Mouse (Mus musculus) heart, postnatal 14 days (tissue): Measurements from ENCODE around the gene Olfr391-ps. TPM values are rescaled to one million over a fixed set of nuclear protein-coding genes. Genes with fewer than 3 reads are reported as not detected.

Source experiments
- DNase-seq, 2 experiments: peaks; one replicate each; pipeline ENCODE4 v3.0.0; 2021 to 2022
- intact Hi-C: fragments of 180-260 bp; cut with DNase I; formaldehyde crosslinking; loops from one replicate; pipeline ENCODE4 v1.15.1; 2025
- long read RNA-seq, 2 experiments: library from polyadenylated mRNA; stranded (forward); transcript quantifications; one replicate each; pipeline ENCODE4 v2.0.0; 2021
- total RNA-seq, 2 experiments: library from RNA; stranded (reverse); gene quantifications; 2 replicates each; pipeline ENCODE4 v1.2.3; 2021

Olfr391-ps gene
- total RNA-seq: not detected
- long read RNA-seq, experiment 1: 0 reads
- long read RNA-seq, experiment 2: 0 reads

DNA sequence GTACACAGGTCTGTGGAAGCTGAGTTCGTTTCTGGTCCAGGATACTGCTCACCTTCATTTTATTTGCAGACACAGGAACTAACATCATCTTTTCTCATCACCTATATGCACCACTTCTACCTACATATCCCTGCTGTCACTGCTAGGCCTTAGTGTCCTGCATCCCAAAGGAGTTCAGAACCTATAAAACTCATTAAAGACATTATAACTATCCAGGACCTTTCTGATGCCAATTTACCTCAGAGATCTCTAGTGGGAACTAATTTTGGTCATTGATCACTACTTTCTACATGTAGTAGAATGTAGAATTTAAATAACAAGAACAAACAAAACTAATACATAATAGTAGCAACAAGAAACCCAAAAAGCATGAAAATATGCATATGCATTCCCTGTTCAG, at the start of gene Olfr391-ps:
Gene Olfr391-ps, minus strand, starts transcription at position 101 of the 400 bp plus-strand sequence.
- intact Hi-C loops: no loop called here
- no peak for DNase-seq

GRCm38 (mm10) chr11:73851354-73851753, 48.5 kb upstream of the Olfr391-ps start, which contains the start of gene Olfr393:
Gene Olfr393, minus strand, starts transcription at chr11:73851454.
- no peak for DNase-seq
- intact Hi-C loops: no loop called here

DNA sequence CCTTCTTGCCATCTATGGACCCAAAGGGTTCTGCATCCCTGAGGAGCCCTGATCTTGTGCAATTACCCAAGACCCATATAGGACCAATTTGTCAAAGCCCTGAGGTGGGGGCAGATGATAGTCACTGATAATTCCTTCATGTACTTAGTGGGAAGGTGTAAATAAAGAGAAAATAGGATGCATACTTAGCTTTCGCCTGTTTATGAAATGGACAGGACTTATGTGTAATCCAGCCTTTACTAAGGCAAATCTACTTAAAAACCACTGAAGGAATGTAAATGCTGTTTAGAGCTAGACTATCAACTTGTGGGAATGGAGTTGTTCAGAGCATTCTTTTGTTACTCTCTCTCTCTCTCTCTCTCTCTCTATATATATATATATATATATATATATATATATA, 14.1 kb upstream of the Olfr391-ps start, which contains the start of gene Olfr392:
Gene Olfr392, minus strand, starts transcription at position 101 of the 400 bp plus-strand sequence.
- intact Hi-C loops: no loop called here
- DNase-seq: no peak

- intact Hi-C loops: no loop called here
- no peak for DNase-seq
Observed at GRCm38 (mm10) chr11:73782664-73783063, 20.2 kb downstream of the Olfr391-ps start, which contains the start of gene Olfr390. Gene Olfr390, plus strand, starts transcription at chr11:73782964.

DNA sequence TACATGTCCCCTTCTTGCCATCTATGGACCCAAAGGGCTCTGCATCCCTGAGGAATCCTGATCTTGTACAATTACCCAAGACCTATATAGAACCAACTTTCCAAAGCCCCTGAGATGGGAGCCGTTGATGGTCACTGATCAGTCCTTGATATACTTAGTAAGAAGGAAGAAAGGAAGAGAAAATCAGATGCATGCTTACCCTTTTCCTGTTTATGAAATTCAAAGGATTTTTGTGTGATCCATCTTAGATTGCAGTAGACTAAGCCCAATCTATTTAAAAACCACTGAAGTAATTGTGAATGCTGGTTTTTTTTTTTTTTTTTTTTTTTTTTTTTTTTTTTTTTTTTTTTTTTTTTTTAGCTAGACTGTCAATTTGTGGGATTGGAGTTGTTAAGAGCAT, 22.2 kb downstream of the Olfr391-ps start, which contains the start of gene Olfr389:
Gene Olfr389, minus strand, starts transcription at position 101 of the 400 bp plus-strand sequence.
- DNase-seq: no peak
- intact Hi-C loops: no loop called here

- no peak for DNase-seq
- intact Hi-C loops: no loop called here
Observed at GRCm38 (mm10) chr11:73759115-73759514, 43.7 kb downstream of the Olfr391-ps start.

Other genes starting within 250 kb of the Olfr391-ps start
- gene Olfr385, start 210.0 kb downstream of the Olfr391-ps start, total RNA-seq: not detected
- gene Olfr384, start 204.5 kb downstream of the Olfr391-ps start, total RNA-seq: not detected
- not detected for gene Zfp735, start 114.3 kb downstream of the Olfr391-ps start, total RNA-seq
- gene Olfr389, start 22.3 kb downstream of the Olfr391-ps start, total RNA-seq: not detected
- gene Olfr390, start 20.1 kb downstream of the Olfr391-ps start, total RNA-seq: not detected
- not detected for gene Olfr392, start 14.0 kb upstream of the Olfr391-ps start, total RNA-seq
- gene Olfr393, start 48.4 kb upstream of the Olfr391-ps start, total RNA-seq: not detected
- gene Olfr394, start 87.7 kb upstream of the Olfr391-ps start, total RNA-seq: not detected
- gene Olfr395, start 106.2 kb upstream of the Olfr391-ps start, total RNA-seq: not detected
- gene Olfr23, start 133.6 kb upstream of the Olfr391-ps start, total RNA-seq: not detected
- gene Olfr397, start 157.8 kb upstream of the Olfr391-ps start, total RNA-seq: not detected
- not detected for gene Olfr398, start 187.4 kb upstream of the Olfr391-ps start, total RNA-seq